Mouse (Mus musculus) kidney, embryonic 15.5 days (tissue): ENCODE measurements around the gene 4930519P11Rik. TPM values are rescaled to one million over a fixed set of nuclear protein-coding genes. Genes with fewer than 3 reads are reported as not detected.

Experiments used
- ATAC-seq: fragments of 200-750 bp; cut with Nextera tagmentation; replicated peaks from 2 replicates; pipeline ENCODE4 v1.8.0; 2017; ENCODE audit warnings: moderate TSS enrichment; ENCODE audit not compliant: low FRiP score
- H3K27ac ChIP-seq: fragments of 300-500 bp; sonication (generic); 2 replicates; pipeline ENCODE4 v1.5.1; 2015; ENCODE audit warnings: mild to moderate bottlenecking, inconsistent platforms
- H3K27me3 ChIP-seq: fragments of 300-500 bp; sonication (generic); 2 replicates; pipeline ENCODE4 v1.6.1; 2015; ENCODE audit warnings: inconsistent platforms
- H3K36me3 ChIP-seq: fragments of 300-500 bp; sonication (generic); 2 replicates; pipeline ENCODE4 v1.6.1; 2015; ENCODE audit warnings: inconsistent platforms
- H3K4me1 ChIP-seq: fragments of 300-500 bp; sonication (generic); 2 replicates; pipeline ENCODE4 v1.6.1; 2015; ENCODE audit warnings: inconsistent platforms
- H3K4me2 ChIP-seq: fragments of 300-500 bp; sonication (generic); 2 replicates; pipeline ENCODE4 v1.6.1; 2015; ENCODE audit warnings: moderate library complexity, mild to moderate bottlenecking, inconsistent platforms
- H3K4me3 ChIP-seq: fragments of 300-500 bp; sonication (generic); replicated peaks from 2 replicates; pipeline ENCODE4 v1.5.1; 2015; ENCODE audit warnings: mild to moderate bottlenecking, inconsistent platforms
- H3K9ac ChIP-seq: fragments of 300-500 bp; sonication (generic); 2 replicates; pipeline ENCODE4 v1.6.1; 2015; ENCODE audit warnings: mild to moderate bottlenecking, inconsistent platforms
- H3K9me3 ChIP-seq: fragments of 300-500 bp; sonication (generic); replicated peaks from 2 replicates; pipeline ENCODE4 v1.6.1; 2016; ENCODE audit warnings: inconsistent platforms
- WGBS: fragments of 180-500 bp; shearing (Covaris S2); methylation state at CpG from one replicate; pipeline ENCODE4 v1.1.7; 2015; ENCODE audit warnings: mixed read lengths; 5-methylcytosine and 5-hydroxymethylcytosine counted together
- polyA plus RNA-seq: library from polyadenylated mRNA; unstranded; fragments of >200 nt; fragmentation: Nextera tagmentation; extraction: Ambion mirVana; gene quantifications from 2 replicates; pipeline ENCODE4 v1.2.1, GENCODE M21; 2015

4930519P11Rik gene
- polyA plus RNA-seq, 1 experiment from 2014 or later: not detected

- Histone ChIP-seq H3K9me3 (no peaks in the 10 kb centered on the region), H3K4me1 (0 out of 2 replicates have a peak, but pooled peaks cover 4% of the 10 kb centered on the region), H3K27ac (no peak overlapping the region), H3K4me3 (no peak overlapping the region), H3K36me3 (no peaks in the 10 kb centered on the region), H3K27me3 (no peaks in the 10 kb centered on the region), H3K9ac (no peak overlapping the region), H3K4me2 (no peak overlapping the region)
- ATAC-seq: no peak
- 51% methylated on average over 12 of the region's 12 CpGs for WGBS
Measured at GRCm38 (mm10) chr2:154576876-154577743, 36.1 kb downstream of the 4930519P11Rik start.

GRCm38 (mm10) chr2:154574271-154574670 is 39.0 kb downstream of the 4930519P11Rik start:
- Histone ChIP-seq H3K27ac (no peak overlapping the region), H3K4me1 (peaks cover 14% of the 10 kb centered on the region; the same call in 1 of the 2 replicates), H3K9me3 (no peaks in the 10 kb centered on the region), H3K9ac (no peak overlapping the region), H3K4me2 (no peak overlapping the region), H3K36me3 (no peaks in the 10 kb centered on the region), H3K4me3 (no peak overlapping the region), H3K27me3 (no peaks in the 10 kb centered on the region)
- ATAC-seq: no peak
- 55% methylated on average over 7 of the region's 7 CpGs for WGBS

- Histone ChIP-seq H3K27ac (no peak overlapping the region), H3K27me3 (no peaks in the 10 kb centered on the region), H3K9ac (no peak overlapping the region), H3K4me3 (no peak overlapping the region), H3K4me1 (peaks cover 26% of the 10 kb centered on the region), H3K36me3 (no peaks in the 10 kb centered on the region), H3K9me3 (no peaks in the 10 kb centered on the region), H3K4me2 (no peak overlapping the region)
- no peak for ATAC-seq
- 82% methylated on average over 3 of the region's 3 CpGs for WGBS
Measured at GRCm38 (mm10) chr2:154572996-154573395, 40.2 kb downstream of the 4930519P11Rik start.

GRCm38 (mm10) chr2:154571976-154572375 is 41.3 kb downstream of the 4930519P11Rik start:
- H3K27ac ChIP-seq: no peak overlapping the region
- H3K4me1 ChIP-seq: peaks cover 33% of the 10 kb centered on the region
- WGBS: 73% methylated on average over 8 of the region's 8 CpGs

GRCm38 (mm10) chr2:154571266-154571665 is 42.0 kb downstream of the 4930519P11Rik start:
- Histone ChIP-seq H3K9me3 (no peaks in the 10 kb centered on the region), H3K4me1 (peaks cover 40% of the 10 kb centered on the region), H3K27ac (no peak overlapping the region), H3K36me3 (no peaks in the 10 kb centered on the region), H3K4me3 (no peak overlapping the region), H3K9ac (no peak overlapping the region), H3K27me3 (no peaks in the 10 kb centered on the region), H3K4me2 (no peak overlapping the region)
- ATAC-seq: no peak
- WGBS: 84% methylated on average over 4 of the region's 4 CpGs

More at GRCm38 (mm10) chr2:154571976-154572375, 41.3 kb downstream of the 4930519P11Rik start:
- H3K4me2 ChIP-seq: no peak overlapping the region
- H3K9ac ChIP-seq: no peak overlapping the region
- H3K36me3 ChIP-seq: no peaks in the 10 kb centered on the region
- no peak for ATAC-seq
- no peaks in the 10 kb centered on the region for H3K9me3 ChIP-seq
- no peak overlapping the region for H3K4me3 ChIP-seq
- H3K27me3 ChIP-seq: no peaks in the 10 kb centered on the region

GRCm38 (mm10) chr2:154570666-154571065 is 42.6 kb downstream of the 4930519P11Rik start:
- peak overlapping the region; percentile 82 for H3K4me2 ChIP-seq
- H3K4me3 ChIP-seq: no peak overlapping the region
- no peaks in the 10 kb centered on the region for H3K27me3 ChIP-seq
- H3K4me1 ChIP-seq: peaks cover 46% of the 10 kb centered on the region
- H3K36me3 ChIP-seq: no peaks in the 10 kb centered on the region
- peak overlapping the region; percentile 35 for H3K27ac ChIP-seq
- 69% methylated on average over 4 of the region's 4 CpGs for WGBS
- no peak for ATAC-seq
- H3K9me3 ChIP-seq: no peaks in the 10 kb centered on the region
- H3K9ac ChIP-seq: no peak overlapping the region

- WGBS: 1% methylated on average over 43 of the region's 44 CpGs
- peak; percentile 97 for ATAC-seq
- Histone ChIP-seq H3K9ac (peak within 1 kb of the TSS; percentile 87), H3K27ac (peak within 1 kb of the TSS; percentile 88), H3K4me3 (peak within 1 kb of the TSS; percentile 92), H3K27me3 (no peaks in the 10 kb centered on the region), H3K36me3 (no peaks in the 10 kb centered on the region), H3K4me2 (peak within 1 kb of the TSS; percentile 82), H3K9me3 (no peaks in the 10 kb centered on the region), H3K4me1 (peaks cover 48% of the 10 kb centered on the region)
Measured at GRCm38 (mm10) chr2:154569836-154570286, 43.4 kb downstream of the 4930519P11Rik start, which contains the start of gene E2f1. Gene E2f1, minus strand, starts transcription at chr2:154569892.

- ATAC-seq: peak; percentile 88
Measured at GRCm38 (mm10) chr2:154569071-154569748, 44.0 kb downstream of the 4930519P11Rik start.

GRCm38 (mm10) chr2:154568329-154569070 is 44.7 kb downstream of the 4930519P11Rik start:
- peak overlapping the region; percentile 92 for H3K4me3 ChIP-seq
- H3K27me3 ChIP-seq: no peaks in the 10 kb centered on the region
- peak overlapping the region; percentile 87 for H3K9ac ChIP-seq
- H3K36me3 ChIP-seq: peaks cover 8% of the 10 kb centered on the region; the same call in 1 of the 2 replicates
- peaks cover 48% of the 10 kb centered on the region for H3K4me1 ChIP-seq
- H3K9me3 ChIP-seq: no peaks in the 10 kb centered on the region
- peak; percentile 10; the same call in 1 of the 2 replicates for ATAC-seq
- WGBS: 15% methylated on average over 10 of the region's 10 CpGs
- H3K4me2 ChIP-seq: peak overlapping the region; percentile 82
- H3K27ac ChIP-seq: peak overlapping the region; percentile 88

More at GRCm38 (mm10) chr2:154569071-154569748, 44.0 kb downstream of the 4930519P11Rik start:
- under 1% methylated on average over 66 of the region's 70 CpGs for WGBS
- Histone ChIP-seq H3K4me2 (peak overlapping the region; percentile 82), H3K27me3 (no peaks in the 10 kb centered on the region), H3K4me1 (peaks cover 48% of the 10 kb centered on the region), H3K9ac (peak overlapping the region; percentile 87), H3K9me3 (no peaks in the 10 kb centered on the region), H3K27ac (peak overlapping the region; percentile 88), H3K36me3 (peaks cover 1% of the 10 kb centered on the region; the same call in 1 of the 2 replicates), H3K4me3 (peak overlapping the region; percentile 92)

GRCm38 (mm10) chr2:154567766-154568165 is 45.5 kb downstream of the 4930519P11Rik start:
- H3K27me3 ChIP-seq: no peaks in the 10 kb centered on the region
- ATAC-seq: no peak
- H3K4me3 ChIP-seq: peak overlapping the region; percentile 92
- peak overlapping the region; percentile 82 for H3K4me2 ChIP-seq
- peak overlapping the region; percentile 87; the same call in 1 of the 2 replicates for H3K9ac ChIP-seq
- H3K4me1 ChIP-seq: peaks cover 48% of the 10 kb centered on the region
- WGBS: 57% methylated on average over 2 of the region's 2 CpGs
- peaks cover 16% of the 10 kb centered on the region for H3K36me3 ChIP-seq
- peak overlapping the region; percentile 88 for H3K27ac ChIP-seq
- H3K9me3 ChIP-seq: no peaks in the 10 kb centered on the region

GRCm38 (mm10) chr2:154566641-154567040 is 46.6 kb downstream of the 4930519P11Rik start:
- Histone ChIP-seq H3K4me3 (0 out of 2 replicates have a peak overlapping the region, but pooled peaks have one; percentile 7), H3K9ac (peak overlapping the region; percentile 18; the same call in 1 of the 2 replicates), H3K4me2 (0 out of 2 replicates have a peak overlapping the region, but pooled peaks have one; percentile 18), H3K27ac (peak overlapping the region; percentile 20; the same call in 1 of the 2 replicates), H3K9me3 (no peaks in the 10 kb centered on the region), H3K27me3 (no peaks in the 10 kb centered on the region), H3K4me1 (peaks cover 48% of the 10 kb centered on the region), H3K36me3 (peaks cover 24% of the 10 kb centered on the region)
- 27% methylated on average over 8 of the region's 8 CpGs for WGBS
- ATAC-seq: no peak
